ENCODE assay signal across 11 mouse cellular contexts in the genomic region with DNA sequence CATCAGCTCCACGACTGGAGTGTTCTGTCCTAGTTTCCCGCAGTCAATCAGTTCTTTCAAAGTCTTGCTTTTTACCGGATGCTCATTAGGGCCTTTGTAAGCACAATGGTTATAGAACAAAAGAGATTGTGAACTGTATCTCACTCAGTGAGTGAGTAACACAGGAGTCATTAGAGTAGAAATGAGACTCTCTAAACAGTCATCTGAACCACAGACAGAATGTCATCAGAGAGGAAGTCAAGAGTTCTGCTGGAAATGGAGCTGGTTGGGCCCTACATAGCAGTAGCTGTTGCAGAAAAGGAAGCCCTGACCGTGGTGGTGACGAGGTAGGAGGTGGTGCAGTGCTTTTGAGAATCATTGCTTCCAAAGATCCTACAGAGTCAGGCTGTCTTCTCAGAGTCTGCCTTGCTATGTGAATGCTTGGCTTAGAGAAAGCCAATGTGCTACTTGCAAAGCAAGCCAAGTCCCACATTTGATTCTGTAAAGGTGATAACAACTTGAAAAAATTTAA. TPM values are rescaled to one million over a fixed set of nuclear protein-coding genes. Genes with fewer than 3 reads are reported as not detected.
DNase-seq lines count a peak whose midpoint lies in the region; ATAC-seq and TF ChIP-seq lines count a peak whose summit lies in the region.
"Had no signal": no experiment of that assay in that cellular context is flagged by ENCODE, and none has a peak within 500 bp of the region (broad histone marks: within the 10 kb centered on the region; RNA-seq: fewer than 3 reads in every experiment).

No protein-coding gene starts in this region.

- H3ac ChIP-seq in C2C12 (ENCODE audit: control insufficient read depth, insufficient read length, low read depth) = no peak overlapping the region

- WGBS in hindbrain, embryonic 16.5 days = 25% methylated on average over 5 of the region's 5 CpGs

- no peak overlapping the region for H3K27ac ChIP-seq in hindbrain, embryonic 16.5 days (ENCODE audit: low read depth, low read length)

- no peaks in the 10 kb centered on the region for H3K27me3 ChIP-seq in C2C12 (ENCODE audit: control insufficient read depth, insufficient read depth, insufficient read length)
- H3K27me3 ChIP-seq in hindbrain, embryonic 16.5 days (replicated peaks; ENCODE audit: control insufficient read depth, insufficient read depth, low read length) = no peaks in the 10 kb centered on the region

- no peak overlapping the region for H3K4me3 ChIP-seq in C2C12 (ENCODE audit: insufficient read depth, poor library complexity, severe bottlenecking)
- H3K4me3 ChIP-seq in hindbrain, embryonic 16.5 days (ENCODE audit: low read length) = no peak overlapping the region
- H3K4me3 ChIP-seq: erythroblast, embryonic 14.5 days had no signal

- peak; percentile 69 for DNase-seq in layer of hippocampus, adult 9-11 months
- DNase-seq in layer of hippocampus, adult 9-10 months (ENCODE audit: low spot score) = no peak
- peak; percentile 68 for DNase-seq in T-cell, adult 2 months (ENCODE audit: low spot score)
- DNase-seq in ovary, postnatal 14 days (ENCODE audit: low spot score) = no peak
- no peak for DNase-seq in kidney, postnatal 14 days
- DNase-seq: kidney, adult 9 months; lung, embryonic 14.5 days had no signal

- H3K36me3 ChIP-seq in C2C12 (ENCODE audit: control insufficient read depth, insufficient read depth) = no peaks in the 10 kb centered on the region
- H3K36me3 ChIP-seq in hindbrain, embryonic 16.5 days (ENCODE audit: control insufficient read depth, insufficient read depth, low read length) = no peaks in the 10 kb centered on the region

- no peak overlapping the region for H3K4me2 ChIP-seq in hindbrain, embryonic 16.5 days (ENCODE audit: low read length)
- H3K4me2 ChIP-seq: lung, embryonic 14.5 days had no signal

- H3K4me1 ChIP-seq in hindbrain, embryonic 16.5 days (ENCODE audit: control insufficient read depth, insufficient read depth, low read depth, low read length) = no peaks in the 10 kb centered on the region

- no peaks in the 10 kb centered on the region for H3K9me3 ChIP-seq in hindbrain, embryonic 16.5 days (ENCODE audit: control insufficient read depth, low read length)

- no peaks in the 10 kb centered on the region for H3K79me2 ChIP-seq in C2C12 (ENCODE audit: control insufficient read depth, insufficient read depth)

- H3K79me3 ChIP-seq in C2C12 (ENCODE audit: low read depth) = no peaks in the 10 kb centered on the region

- H3K9ac ChIP-seq in hindbrain, embryonic 16.5 days (ENCODE audit: low read depth, low read length) = no peak overlapping the region

- no peak for TF ChIP-seq CTCF in C2C12 (IDR thresholded peaks at IDR 0.05; ENCODE audit: control insufficient read depth, insufficient read depth, insufficient read length)

- peak; percentile 76 for ATAC-seq in megakaryocyte progenitor cell, adult 5-6 weeks (replicated peaks; ENCODE audit: poor library complexity)
- no peak for ATAC-seq in hindbrain, embryonic 16.5 days

TF ChIP-seq in C2C12, 6 proteins besides CTCF, POLR2A, EP300 and RAD21:
- TF ChIP-seq FOSL1 (IDR thresholded peaks at IDR 0.05; ENCODE audit: insufficient read depth, low read length, poor library complexity, severe bottlenecking) (peak; percentile 55), MAX (IDR thresholded peaks at IDR 0.05) (no peak)

RNA-seq across cellular contexts. Expression of a gene that starts 40.5 kb away (rescaled TPM):
- polyA plus RNA-seq in C2C12 (2012; fragmentation: generic; extraction: Trizol) = 163 TPM
- 391 and 406 TPM in 2 replicates for total RNA-seq in megakaryocyte progenitor cell, adult 5-6 weeks (2015)
- 317 and 333 TPM in 2 replicates for total RNA-seq in megakaryocyte progenitor cell, adult 5-6 weeks (2017)
- polyA plus RNA-seq in hindbrain, embryonic 16.5 days (2015; fragmentation: Nextera tagmentation; extraction: Ambion mirVana) = 340 and 357 TPM in 2 replicates

Comparison
In these comparisons a context has a peak if more than half of its experiments do, and no peak if none do; other contexts are left out.
1. DNase-seq: peak in layer of hippocampus, adult 9-11 months (single experiment) and T-cell, adult 2 months (single experiment); none in layer of hippocampus, adult 9-10 months (single experiment), ovary, postnatal 14 days (single experiment) and kidney, postnatal 14 days (single experiment).